Mouse (Mus musculus) spleen, adult 2 months (tissue): Measurements from ENCODE around the gene Npas3.

Source experiments
- CTCF ChIP-seq: fragments of 200-500 bp; IDR thresholded peaks from 2 replicates; pipeline ENCODE4 v1.5.1; 2011; ENCODE audit warnings: mild to moderate bottlenecking, inconsistent platforms; ENCODE audit not compliant: insufficient read depth, insufficient read length, insufficient replicate concordance; ENCODE audit errors: extremely low read depth
- POLR2A ChIP-seq: fragments of 200-500 bp; IDR thresholded peaks from 2 replicates; pipeline ENCODE4 v1.6.1; 2011; ENCODE audit warnings: low read depth, low read length, inconsistent platforms

GRCm38 (mm10) chr12:54015304-54015703, 766.8 kb downstream of the Npas3 start:
- TF ChIP-seq CTCF (no peak), POLR2A (no peak)
